Mouse (Mus musculus) heart, adult 8-10 months (tissue): ENCODE results near the gene Zfp808. TPM values are rescaled to one million over a fixed set of nuclear protein-coding genes. Genes with fewer than 3 reads are reported as not detected.
"Not testable (repeated sequence)": the region's sequence is repeated elsewhere in the genome, so short reads cannot be mapped to it uniquely, and the experiment has no call there.

Source experiments
- DNase-seq: peaks from one replicate; pipeline ENCODE4 v3.0.0; 2022; ENCODE audit warnings: low spot score
- total RNA-seq, 4 experiments: library from RNA; stranded (reverse); gene quantifications; 2 replicates each; pipeline ENCODE4 v1.2.4; 2022

The Zfp808 gene
- total RNA-seq: 1 to 10 TPM; 2.0 to 3.0 (median 2.5) TPM

GRCm38 (mm10) chr13:62129432-62130171, at the start of gene Zfp808:
Gene Zfp808, plus strand, starts transcription at chr13:62129886.
- peak; percentile 70 for DNase-seq

DNA sequence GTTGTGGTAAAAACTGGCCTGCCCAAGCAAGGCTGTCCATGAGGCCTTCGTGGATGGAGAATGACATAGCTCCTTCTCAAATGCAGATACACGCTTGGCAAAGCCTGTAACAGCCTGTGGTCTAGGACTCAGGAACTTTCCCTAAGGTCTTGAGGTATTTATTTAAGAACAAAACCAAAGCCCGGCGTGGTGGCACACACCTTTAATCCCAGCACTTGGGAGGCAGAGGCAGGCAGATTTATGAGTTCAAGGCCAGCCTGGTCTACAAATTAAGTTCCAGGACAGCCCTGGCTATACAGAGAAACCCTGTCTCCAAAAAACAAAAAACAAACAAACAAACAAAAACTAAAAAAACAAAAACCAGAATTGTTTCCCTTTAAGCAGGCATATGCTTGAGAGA, 30.9 kb upstream of the Zfp808 start:
- not testable (repeated sequence) for DNase-seq

DNA sequence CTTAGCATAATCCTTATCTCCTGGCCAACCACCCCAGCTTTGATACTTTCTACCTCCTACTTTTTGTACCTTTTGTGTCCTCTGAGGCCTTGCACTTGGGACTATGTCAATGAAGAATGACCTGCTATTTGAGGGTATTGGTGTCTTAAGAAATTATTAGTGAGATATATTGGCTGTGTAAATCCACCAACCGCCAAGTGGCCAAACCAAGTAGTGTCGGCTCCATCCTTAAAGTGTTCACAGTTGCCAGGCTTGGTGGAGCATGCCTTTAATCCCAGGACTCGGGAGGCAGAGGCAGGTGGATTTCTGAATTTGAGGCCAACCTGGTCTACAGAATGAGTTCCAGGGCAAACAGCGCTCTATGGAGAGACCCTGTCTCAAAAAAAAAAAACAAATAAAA, 30.2 kb upstream of the Zfp808 start:
- DNase-seq: not testable (repeated sequence)

GRCm38 (mm10) chr13:62102368-62102767, 27.3 kb upstream of the Zfp808 start:
- DNase-seq: not testable (repeated sequence)

DNA sequence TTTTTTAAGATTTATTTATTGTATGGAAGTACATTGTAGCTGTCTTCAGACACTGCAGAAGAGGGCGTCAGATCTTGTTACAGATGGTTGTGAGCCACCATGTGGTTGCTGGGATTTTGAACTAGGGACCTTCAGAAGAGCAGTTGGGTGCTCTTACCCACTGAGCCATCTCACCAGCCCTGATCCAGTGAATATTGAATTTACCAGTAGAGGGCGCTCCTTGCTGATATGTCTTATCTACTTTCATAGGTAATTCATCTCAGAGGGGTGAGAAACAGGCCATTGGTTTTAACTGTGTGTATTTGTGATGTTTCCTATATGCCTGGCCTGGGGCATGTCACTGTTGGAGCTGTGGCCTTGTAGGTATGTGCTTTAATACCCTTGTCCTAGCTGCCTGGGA, 13.8 kb upstream of the Zfp808 start:
- not testable (repeated sequence) for DNase-seq

DNA sequence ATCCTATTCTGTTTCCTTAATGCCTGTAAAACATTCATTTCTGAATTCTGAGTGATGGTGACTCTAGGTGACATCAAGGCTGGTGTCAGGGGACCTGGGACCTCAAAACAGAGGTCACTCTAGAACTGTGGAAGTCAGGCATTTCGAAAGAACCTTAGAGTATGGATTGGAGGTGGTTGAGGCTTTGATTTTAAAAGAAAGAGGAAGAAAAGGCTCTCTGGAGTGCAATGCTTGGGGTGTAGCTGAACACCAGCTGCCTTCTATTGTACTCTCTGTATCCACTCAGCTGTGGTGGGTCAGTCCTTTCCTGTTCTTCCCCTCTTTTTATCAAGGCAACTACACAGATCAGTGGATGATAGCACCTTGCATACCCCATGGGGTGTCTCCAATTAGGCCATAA, 8.1 kb upstream of the Zfp808 start:
- not testable (repeated sequence) for DNase-seq

GRCm38 (mm10) chr13:62181835-62182755, 52.4 kb downstream of the Zfp808 start:
- not testable (repeated sequence) for DNase-seq

GRCm38 (mm10) chr13:62245264-62245663, 115.6 kb downstream of the Zfp808 start:
- DNase-seq: no peak

DNA sequence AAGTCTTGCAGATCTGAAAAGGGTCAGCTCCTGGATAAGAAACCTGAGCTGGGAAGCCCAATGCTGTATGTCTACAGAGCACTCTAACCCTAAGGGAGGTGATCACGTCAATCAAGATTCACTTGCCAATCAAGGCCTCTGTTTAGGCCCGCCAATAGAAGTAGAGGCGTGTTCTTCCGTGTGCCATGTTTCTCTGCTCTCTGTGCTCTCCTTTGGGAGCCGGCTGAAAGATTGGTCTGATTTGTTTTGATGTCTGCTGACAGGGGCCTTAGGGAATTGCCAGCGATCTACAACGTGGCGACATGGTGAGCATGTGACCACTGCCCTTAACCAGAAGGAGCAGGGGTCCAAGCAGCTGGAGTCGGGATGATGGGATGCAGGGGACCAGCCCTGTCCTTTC, 125.5 kb downstream of the Zfp808 start:
- DNase-seq: not testable (repeated sequence)

GRCm38 (mm10) chr13:62263392-62263791, 133.7 kb downstream of the Zfp808 start:
- no peak for DNase-seq
